Mouse (Mus musculus) Patski (cell line): Measurements from ENCODE around the gene Spata16. TPM values are rescaled to one million over a fixed set of nuclear protein-coding genes. Genes with fewer than 3 reads are reported as not detected.

Experiments
- ATAC-seq: fragments of 100-300 bp; one replicate; pipeline ENCODE4 v1.8.0; 2021
- CTCF ChIA-PET: fragments of 350-600 bp; sonication (Branson Sonifier 250); formaldehyde crosslinking; loops from one replicate; lab custom pipeline; 2022; ENCODE audit warnings: inconsistent platforms; lab: Charles Lee
- POLR2A ChIA-PET: fragments of 350-600 bp; sonication (Branson Sonifier 250); formaldehyde crosslinking; loops from one replicate; lab custom pipeline; 2022; ENCODE audit warnings: antibody characterized with exemption, inconsistent platforms; lab: Charles Lee
- DNase-seq: peaks from one replicate; pipeline ENCODE4 v3.0.0-alpha.2; 2011; ENCODE audit warnings: low read depth, low spot score
- H3K27me3 ChIP-seq: fragments of 371-371 bp; one replicate; pipeline ENCODE4 v1.5.1; 2021
- CTCF ChIP-seq: fragments of 100-300 bp; IDR thresholded peaks from one replicate; pipeline ENCODE4 v1.5.1; 2021
- in situ Hi-C: fragments of 300-500 bp; cut with MboI; formaldehyde crosslinking; loops from 3 replicates; pipeline ENCODE4 v1.11.1; 2018; ENCODE audit warnings: low pct_unique_long_range_greater_than_20kb, mixed read lengths
- polyA plus RNA-seq: library from polyadenylated mRNA; unstranded; gene quantifications from one replicate; pipeline ENCODE4 v1.2.3, GENCODE M21; 2021

Spata16 gene
- polyA plus RNA-seq, 1 experiment from 2014 or later: not detected

- in situ Hi-C loops: no loop called here
- ATAC-seq (no peak), DNase-seq (no peak)
- POLR2A ChIA-PET: no interaction called here
- TF ChIP-seq CTCF: no peak
- H3K27me3 ChIP-seq: peaks cover 19% of the 10 kb centered on the region
- CTCF ChIA-PET: no interaction called here
Observed at GRCm38 (mm10) chr3:26971276-26971675, 333.9 kb downstream of the Spata16 start.

- peaks cover 13% of the 10 kb centered on the region for H3K27me3 ChIP-seq
- POLR2A ChIA-PET: no interaction called here
- CTCF ChIA-PET: interaction anchor here (1.5 kb wide), 1 partner anchor 11 kb away, joined by 3 read pairs; no protein-coding TSS in a partner anchor
- in situ Hi-C loops: no loop called here
- DNase-seq: no peak
- TF ChIP-seq CTCF: no peak
- no peak for ATAC-seq
Observed at GRCm38 (mm10) chr3:26972105-26972504, 334.7 kb downstream of the Spata16 start.

- no peak for DNase-seq
- POLR2A ChIA-PET: no interaction called here
Observed at GRCm38 (mm10) chr3:26979603-26980002, 342.2 kb downstream of the Spata16 start.

GRCm38 (mm10) chr3:26980371-26980770, 343.0 kb downstream of the Spata16 start:
- CTCF ChIA-PET: no interaction called here
- POLR2A ChIA-PET: interaction anchor here (0.7 kb wide), 1 partner anchor 54 kb away, joined by 3 read pairs; no protein-coding TSS in a partner anchor
- ATAC-seq (no peak), DNase-seq (no peak)
- in situ Hi-C loops: no loop called here
- peaks cover 28% of the 10 kb centered on the region for H3K27me3 ChIP-seq
- TF ChIP-seq CTCF: no peak

More at GRCm38 (mm10) chr3:26979603-26980002, 342.2 kb downstream of the Spata16 start:
- no peak for TF ChIP-seq CTCF
- in situ Hi-C loops: no loop called here
- H3K27me3 ChIP-seq: peaks cover 28% of the 10 kb centered on the region
- no peak for ATAC-seq
- CTCF ChIA-PET: interaction anchor here (0.8 to 1.3 kb wide), 3 partner anchors 12 to 22 kb away, joined by 3 read pairs; no protein-coding TSS in a partner anchor

- POLR2A ChIA-PET: no interaction called here
- H3K27me3 ChIP-seq: peaks cover 27% of the 10 kb centered on the region
- CTCF ChIA-PET: interaction anchor here (0.9 to 1.6 kb wide), 3 partner anchors 10 to 86 kb away, joined by 3 to 6 read pairs (median 3); no protein-coding TSS in a partner anchor
- no peak for TF ChIP-seq CTCF
- DNase-seq: no peak
- no peak for ATAC-seq
- in situ Hi-C loops: no loop called here
Observed at GRCm38 (mm10) chr3:26981979-26982623, 344.7 kb downstream of the Spata16 start.

- DNase-seq (no peak), ATAC-seq (no peak)
- no peak for TF ChIP-seq CTCF
- ChIA-PET CTCF (no interaction called here), POLR2A (no interaction called here)
- in situ Hi-C loops: no loop called here
- peaks cover 25% of the 10 kb centered on the region for H3K27me3 ChIP-seq
Observed at GRCm38 (mm10) chr3:26983749-26984148, 346.3 kb downstream of the Spata16 start.

- DNase-seq (no peak), ATAC-seq (no peak)
- in situ Hi-C loops: no loop called here
- ChIA-PET CTCF (no interaction called here), POLR2A (no interaction called here)
- no peak for TF ChIP-seq CTCF
- peaks cover 24% of the 10 kb centered on the region for H3K27me3 ChIP-seq
Observed at GRCm38 (mm10) chr3:27006844-27007243, 369.4 kb downstream of the Spata16 start.

GRCm38 (mm10) chr3:27027957-27028356, 390.5 kb downstream of the Spata16 start:
- DNase-seq (no peak), ATAC-seq (no peak)
- POLR2A ChIA-PET: no interaction called here
- CTCF ChIA-PET: no interaction called here
- peaks cover 26% of the 10 kb centered on the region for H3K27me3 ChIP-seq
- no peak for TF ChIP-seq CTCF
- in situ Hi-C loops: no loop called here

GRCm38 (mm10) chr3:27028526-27028925, 391.1 kb downstream of the Spata16 start:
- peaks cover 29% of the 10 kb centered on the region for H3K27me3 ChIP-seq
- ChIA-PET CTCF (no interaction called here), POLR2A (no interaction called here)
- in situ Hi-C loops: no loop called here
- TF ChIP-seq CTCF: no peak
- no peak for ATAC-seq
- no peak for DNase-seq

GRCm38 (mm10) chr3:27030067-27030857, 392.8 kb downstream of the Spata16 start:
- peaks cover 27% of the 10 kb centered on the region for H3K27me3 ChIP-seq
- ChIA-PET CTCF (no interaction called here), POLR2A (no interaction called here)
- in situ Hi-C loops: no loop called here
- ATAC-seq (no peak), DNase-seq (no peak)
- no peak for TF ChIP-seq CTCF
